Mouse (Mus musculus) myocyte (in vitro differentiated cells): ENCODE results near the gene Nradd. TPM values are rescaled to one million over a fixed set of nuclear protein-coding genes. Genes with fewer than 3 reads are reported as not detected.

Source experiments
- H3K27me3 ChIP-seq: one replicate; pipeline ENCODE4 v1.6.1; 2011; ENCODE audit not compliant: control insufficient read depth, insufficient read depth, insufficient read length
- H3K36me3 ChIP-seq: one replicate; pipeline ENCODE4 v1.6.1; 2011; ENCODE audit not compliant: control insufficient read depth, insufficient read depth
- H3K4me2 ChIP-seq: one replicate; pipeline ENCODE4 v1.6.1; 2011; ENCODE audit warnings: low read depth, control low read depth
- H3K4me3 ChIP-seq: one replicate; pipeline ENCODE4 v1.5.1; 2011; ENCODE audit warnings: mild to moderate bottlenecking, control low read depth, moderate library complexity
- H3K79me2 ChIP-seq: one replicate; pipeline ENCODE4 v1.6.1; 2011; ENCODE audit not compliant: control insufficient read depth, insufficient read depth
- H3ac ChIP-seq: one replicate; pipeline ENCODE4 v1.6.1; 2011; ENCODE audit not compliant: control insufficient read depth, insufficient read length
- CEBPB ChIP-seq: IDR thresholded peaks from 2 replicates; pipeline ENCODE4 v1.6.1; 2011; ENCODE audit warnings: mild to moderate bottlenecking, moderate library complexity; ENCODE audit not compliant: poor library complexity, insufficient read depth, severe bottlenecking
- E2F4 ChIP-seq: IDR thresholded peaks from one replicate; pipeline ENCODE4 v1.6.1; 2011; ENCODE audit warnings: mild to moderate bottlenecking, control low read depth, moderate library complexity; ENCODE audit not compliant: insufficient read depth
- MAX ChIP-seq: IDR thresholded peaks from one replicate; pipeline ENCODE4 v1.6.1; 2011; ENCODE audit warnings: low read depth, mild to moderate bottlenecking, control low read depth
- MYOD1 ChIP-seq, 3 experiments: IDR thresholded peaks; one replicate each; pipeline ENCODE4 v1.6.1; 2011; ENCODE audit warnings: control low read depth in 2 of 3, low read depth in 2 of 3, mild to moderate bottlenecking in 2 of 3, moderate library complexity in 1 of 3; ENCODE audit not compliant: insufficient read length in 2 of 3, control insufficient read depth in 1 of 3
- MYOG ChIP-seq, 3 experiments: IDR thresholded peaks; one replicate each; pipeline ENCODE4 v1.6.1; 2011; ENCODE audit warnings: control low read depth in 2 of 3, low read depth in 2 of 3, mild to moderate bottlenecking in 2 of 3; ENCODE audit not compliant: insufficient read length in 2 of 3, control insufficient read depth in 1 of 3, insufficient read depth in 1 of 3
- POLR2A ChIP-seq: IDR thresholded peaks from one replicate; pipeline ENCODE4 v1.6.1; 2011; ENCODE audit warnings: low read depth, mild to moderate bottlenecking, control low read depth, moderate library complexity; ENCODE audit not compliant: insufficient read length
- POLR2AphosphoS2 ChIP-seq: IDR thresholded peaks from one replicate; pipeline ENCODE4 v1.6.1; 2011; ENCODE audit warnings: low read depth, control low read depth; ENCODE audit not compliant: insufficient read length
- REST ChIP-seq: IDR thresholded peaks from one replicate; pipeline ENCODE4 v1.6.1; 2011; ENCODE audit warnings: mild to moderate bottlenecking, control low read depth, moderate library complexity; ENCODE audit not compliant: insufficient read depth, insufficient read length
- SRF ChIP-seq: IDR thresholded peaks from one replicate; pipeline ENCODE4 v1.6.1; 2011; ENCODE audit warnings: low read depth; ENCODE audit not compliant: control insufficient read depth, insufficient read length
- TCF12 ChIP-seq: IDR thresholded peaks from one replicate; pipeline ENCODE4 v1.6.1; 2011; ENCODE audit warnings: mild to moderate bottlenecking, control low read depth; ENCODE audit not compliant: poor library complexity, insufficient read depth, severe bottlenecking
- TCF3 ChIP-seq: IDR thresholded peaks from one replicate; pipeline ENCODE4 v1.6.1; 2011; ENCODE audit warnings: low read depth, control low read depth; ENCODE audit not compliant: insufficient read length
- USF1 ChIP-seq: IDR thresholded peaks from one replicate; pipeline ENCODE4 v1.6.1; 2011; ENCODE audit warnings: low read depth, mild to moderate bottlenecking, control low read depth, moderate library complexity
- polyA plus RNA-seq: library from polyadenylated mRNA; unstranded; fragments of >200 nt; fragmentation: generic; extraction: Trizol; gene quantifications from one replicate; pipeline ENCODE4 v1.2.1, GENCODE M21; 2012; ENCODE audit warnings: missing spikeins

Gene Nradd
- polyA plus RNA-seq, 1 experiment, result 66.9 TPM

GRCm38 (mm10) chr9:110651931-110652722 is 27.9 kb upstream of the Nradd start:
- Histone ChIP-seq H3K79me2 (peaks cover 3% of the 10 kb centered on the region), H3K27me3 (no peaks in the 10 kb centered on the region), H3K36me3 (no peaks in the 10 kb centered on the region), H3ac (no peak overlapping the region), H3K4me3 (no peak overlapping the region), H3K4me2 (peak overlapping the region; percentile 97)
- TF ChIP-seq TCF3 (no peak), REST (no peak), POLR2AphosphoS2 (no peak), CEBPB (no peak), MYOG (IDR thresholded peaks at IDR 0.05; ENCODE audit: control insufficient read depth in 1 of 3, insufficient read depth in 1 of 3, insufficient read length in 2 of 3, low read depth in 2 of 3) (no peak), MAX (no peak), MYOD1 (IDR thresholded peaks at IDR 0.05; ENCODE audit: control insufficient read depth in 1 of 3, insufficient read length in 2 of 3, low read depth in 2 of 3) (no peak), POLR2A (no peak), TCF12 (no peak), SRF (no peak)

DNA sequence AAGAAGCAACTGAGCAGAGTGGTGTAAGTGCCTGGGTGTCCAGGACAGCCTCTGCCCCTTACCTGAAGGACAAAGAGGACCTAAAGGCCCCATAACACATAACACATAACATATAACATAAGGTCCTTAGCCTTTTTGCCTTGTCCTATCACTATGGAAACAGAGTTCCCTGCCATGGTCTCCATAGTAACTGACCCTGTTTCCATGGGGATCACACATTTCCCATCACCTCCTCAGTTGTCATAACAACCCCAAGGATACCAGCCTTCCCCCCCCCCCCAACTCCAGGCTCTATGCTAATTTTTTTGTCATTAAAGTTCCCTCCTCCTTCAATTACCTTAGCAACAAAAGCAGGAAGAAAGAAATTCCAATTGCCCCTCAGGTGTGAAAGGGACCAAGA is 25.5 kb upstream of the Nradd start:
- no peaks in the 10 kb centered on the region for H3K36me3 ChIP-seq
- H3K4me3 ChIP-seq, result no peak overlapping the region
- no peak overlapping the region for H3K4me2 ChIP-seq
- H3K27me3 ChIP-seq, result no peaks in the 10 kb centered on the region
- H3ac ChIP-seq, result no peak overlapping the region
- no peaks in the 10 kb centered on the region for H3K79me2 ChIP-seq
- TF ChIP-seq POLR2A, result no peak

GRCm38 (mm10) chr9:110645219-110645618 is 21.0 kb upstream of the Nradd start:
- H3K79me2 ChIP-seq, result no peaks in the 10 kb centered on the region
- H3K4me2 ChIP-seq, result no peak overlapping the region
- TF ChIP-seq REST (no peak), POLR2A (no peak), MAX (no peak), SRF (no peak), MYOG (IDR thresholded peaks at IDR 0.05; ENCODE audit: control insufficient read depth in 1 of 3, insufficient read depth in 1 of 3, insufficient read length in 2 of 3, low read depth in 2 of 3) (no peak), TCF12 (no peak), POLR2AphosphoS2 (no peak), E2F4 (no peak), USF1 (no peak), MYOD1 (IDR thresholded peaks at IDR 0.05; ENCODE audit: control insufficient read depth in 1 of 3, insufficient read length in 2 of 3, low read depth in 2 of 3) (no peak), TCF3 (no peak), CEBPB (no peak)
- H3K36me3 ChIP-seq, result no peaks in the 10 kb centered on the region
- no peak overlapping the region for H3ac ChIP-seq
- no peak overlapping the region for H3K4me3 ChIP-seq
- no peaks in the 10 kb centered on the region for H3K27me3 ChIP-seq

DNA sequence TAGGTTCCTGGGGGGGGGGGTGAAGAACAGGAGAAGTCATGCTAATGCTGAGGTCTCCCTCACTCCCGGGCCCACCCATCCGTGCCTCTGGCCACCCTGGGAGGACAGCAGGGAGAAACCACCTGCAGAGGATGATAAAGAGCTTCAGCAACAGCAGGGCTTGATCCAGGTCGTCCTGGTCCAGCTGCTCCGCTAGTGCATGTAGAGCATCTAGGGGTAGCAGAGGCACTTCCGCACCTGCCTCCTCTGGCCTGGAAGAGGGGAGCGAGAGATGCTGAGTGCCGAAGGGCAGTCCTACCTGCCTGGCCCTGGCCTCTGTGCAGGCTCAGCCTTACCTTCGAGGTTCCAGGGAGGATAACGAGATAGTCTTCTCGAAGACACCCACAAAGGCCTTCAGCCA is 20.0 kb upstream of the Nradd start:
- no peaks in the 10 kb centered on the region for H3K36me3 ChIP-seq
- no peak overlapping the region for H3K4me2 ChIP-seq
- H3K27me3 ChIP-seq, result no peaks in the 10 kb centered on the region
- TF ChIP-seq USF1 (no peak), SRF (no peak), MAX (no peak), POLR2A (no peak), MYOG (IDR thresholded peaks at IDR 0.05; ENCODE audit: control insufficient read depth in 1 of 3, insufficient read depth in 1 of 3, insufficient read length in 2 of 3, low read depth in 2 of 3) (no peak), E2F4 (no peak), REST (no peak), TCF3 (no peak), MYOD1 (IDR thresholded peaks at IDR 0.05; ENCODE audit: control insufficient read depth in 1 of 3, insufficient read length in 2 of 3, low read depth in 2 of 3) (no peak)
- H3K4me3 ChIP-seq, result no peak overlapping the region
- no peaks in the 10 kb centered on the region for H3K79me2 ChIP-seq
- H3ac ChIP-seq, result no peak overlapping the region

DNA sequence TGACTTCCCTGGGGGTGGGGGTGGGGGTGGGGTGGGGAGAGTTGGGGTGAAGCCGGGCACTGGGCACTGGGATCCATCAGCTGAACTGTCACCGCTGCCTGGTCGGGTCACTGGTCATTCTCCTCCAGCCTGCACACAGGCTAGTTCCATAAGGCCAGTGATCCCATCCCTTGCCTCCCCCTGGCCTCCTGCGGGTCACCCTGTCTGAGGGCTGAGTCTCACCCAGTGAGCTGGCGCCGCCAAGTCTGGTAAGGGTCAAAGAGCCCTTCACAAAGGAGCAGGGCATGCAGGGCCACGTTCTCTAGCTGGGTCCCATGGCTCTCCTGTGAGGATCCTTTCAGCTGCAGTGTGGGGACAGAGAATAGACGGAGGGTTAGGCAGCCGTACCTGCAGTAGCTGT is 19.5 kb upstream of the Nradd start:
- no peaks in the 10 kb centered on the region for H3K36me3 ChIP-seq
- no peak for TF ChIP-seq CEBPB
- no peak for TF ChIP-seq MAX
- TF ChIP-seq E2F4, result no peak
- no peak for TF ChIP-seq POLR2AphosphoS2
- TF ChIP-seq MYOD1 (IDR thresholded peaks at IDR 0.05; ENCODE audit: control insufficient read depth in 1 of 3, insufficient read length in 2 of 3, low read depth in 2 of 3), result no peak
- no peak for TF ChIP-seq REST
- TF ChIP-seq SRF, result no peak
- no peak for TF ChIP-seq USF1
- no peak for TF ChIP-seq MYOG (IDR thresholded peaks at IDR 0.05; ENCODE audit: control insufficient read depth in 1 of 3, insufficient read depth in 1 of 3, insufficient read length in 2 of 3, low read depth in 2 of 3)
- TF ChIP-seq TCF12, result no peak
- no peak for TF ChIP-seq TCF3
- no peak for TF ChIP-seq POLR2A
- no peaks in the 10 kb centered on the region for H3K27me3 ChIP-seq
- no peaks in the 10 kb centered on the region for H3K79me2 ChIP-seq
- no peak overlapping the region for H3ac ChIP-seq
- no peak overlapping the region for H3K4me3 ChIP-seq
- H3K4me2 ChIP-seq, result no peak overlapping the region
